Mouse (Mus musculus) lung, adult 10 weeks (tissue): ENCODE data around the gene Kti12. TPM values are rescaled to one million over a fixed set of nuclear protein-coding genes. Genes with fewer than 3 reads are reported as not detected.

ENCODE experiments used
- polyA plus RNA-seq: library from polyadenylated mRNA; stranded (reverse); fragments of 350-450 nt; fragmentation: Illumina TruSeq; extraction: RNeasy Lipid Tissue Mini Kit (QIAGEN cat#74804); gene quantifications from one replicate; pipeline ENCODE4 v1.2.3, GENCODE M21; 2014; ENCODE audit warnings: low read depth, low replicate concordance; ENCODE audit not compliant: insufficient read depth

Kti12 gene
- 18.8 TPM for polyA plus RNA-seq

DNA sequence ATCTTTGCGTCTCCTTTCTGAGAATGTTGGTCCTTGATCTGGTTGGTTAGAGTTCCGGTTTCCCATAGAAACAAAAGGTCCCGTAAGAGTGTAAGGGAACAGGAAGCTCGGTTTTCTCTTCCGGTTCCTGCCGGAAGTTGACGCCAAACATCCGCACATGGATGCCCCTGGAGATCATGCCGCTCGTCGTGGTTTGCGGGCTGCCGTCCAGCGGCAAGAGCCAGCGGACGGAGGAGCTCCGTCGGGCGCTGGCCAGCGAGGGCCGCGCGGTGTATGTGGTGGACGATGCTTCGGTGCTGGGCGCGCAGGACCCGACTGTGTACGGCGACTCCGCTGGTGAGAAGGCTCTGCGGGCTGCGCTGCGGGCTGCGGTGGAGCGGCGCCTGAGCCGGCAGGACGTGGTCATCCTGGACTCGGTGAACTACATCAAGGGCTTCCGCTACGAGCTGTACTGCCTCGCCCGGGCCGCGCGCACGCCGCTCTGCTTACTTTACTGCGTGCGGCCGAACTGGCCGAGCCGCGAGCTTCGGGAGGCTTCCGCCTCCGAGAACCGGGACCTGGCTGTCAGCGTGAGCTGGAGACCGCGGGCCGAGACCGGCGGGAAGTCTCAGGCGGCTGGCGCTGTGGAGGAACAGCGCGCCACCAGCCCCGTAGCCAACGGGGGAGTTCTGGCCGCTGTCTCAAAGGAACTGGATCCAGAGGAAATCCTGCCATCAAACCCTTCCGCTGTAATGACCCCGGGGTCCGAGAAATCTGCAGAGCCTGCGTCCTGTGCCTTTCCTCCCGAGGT is at the start of gene Kti12:
Kti12 (plus strand) TSS at position 71 of the 790 bp plus-strand sequence.

DNA sequence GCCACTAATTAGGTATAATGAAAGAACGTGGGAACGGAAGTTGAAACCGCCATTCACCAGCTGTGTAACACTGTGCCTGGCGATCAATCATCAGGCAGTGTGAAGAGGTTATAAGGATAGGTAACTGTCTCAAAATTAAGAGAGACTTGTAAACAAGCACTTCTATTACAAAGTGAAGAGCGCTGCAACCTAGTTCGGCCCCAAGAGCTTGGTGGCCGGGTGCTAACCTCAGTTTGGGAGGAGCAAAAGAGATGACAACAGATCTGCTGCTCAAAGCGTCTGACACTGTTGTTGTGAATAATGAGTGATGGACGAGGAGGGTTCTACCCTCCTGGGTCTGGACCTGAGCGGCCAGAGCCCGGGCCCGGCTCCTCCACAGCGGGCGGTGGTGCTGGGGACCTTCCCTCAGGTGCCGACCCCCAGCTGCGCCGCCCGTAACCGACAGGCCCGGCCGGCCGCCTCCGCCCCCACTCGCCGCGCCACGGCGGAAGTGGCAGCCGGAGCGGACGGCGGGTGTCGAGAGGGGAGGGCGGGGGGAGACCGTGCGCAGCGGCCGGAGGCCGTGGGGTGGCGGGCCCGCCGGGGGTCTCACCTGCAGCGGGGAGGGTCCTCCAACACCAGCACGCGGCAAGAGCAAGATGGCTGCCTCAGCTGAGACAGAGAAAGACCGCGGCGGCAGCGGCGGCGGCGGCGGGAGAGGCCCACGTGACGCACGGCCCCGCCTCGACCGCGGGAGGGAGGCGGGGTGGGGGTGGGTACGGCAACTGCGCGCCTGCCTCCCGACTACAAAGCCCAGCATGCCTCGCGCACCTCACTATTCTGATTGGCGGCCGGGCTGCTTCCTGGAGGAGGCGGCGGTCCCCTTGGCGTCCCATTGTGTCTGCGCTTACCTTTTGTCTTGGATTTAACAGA is 14.4 kb upstream of the Kti12 start, which contains the start of gene Btf3l4:
Btf3l4 (minus strand) TSS at position 699 of the 912 bp plus-strand sequence.

DNA sequence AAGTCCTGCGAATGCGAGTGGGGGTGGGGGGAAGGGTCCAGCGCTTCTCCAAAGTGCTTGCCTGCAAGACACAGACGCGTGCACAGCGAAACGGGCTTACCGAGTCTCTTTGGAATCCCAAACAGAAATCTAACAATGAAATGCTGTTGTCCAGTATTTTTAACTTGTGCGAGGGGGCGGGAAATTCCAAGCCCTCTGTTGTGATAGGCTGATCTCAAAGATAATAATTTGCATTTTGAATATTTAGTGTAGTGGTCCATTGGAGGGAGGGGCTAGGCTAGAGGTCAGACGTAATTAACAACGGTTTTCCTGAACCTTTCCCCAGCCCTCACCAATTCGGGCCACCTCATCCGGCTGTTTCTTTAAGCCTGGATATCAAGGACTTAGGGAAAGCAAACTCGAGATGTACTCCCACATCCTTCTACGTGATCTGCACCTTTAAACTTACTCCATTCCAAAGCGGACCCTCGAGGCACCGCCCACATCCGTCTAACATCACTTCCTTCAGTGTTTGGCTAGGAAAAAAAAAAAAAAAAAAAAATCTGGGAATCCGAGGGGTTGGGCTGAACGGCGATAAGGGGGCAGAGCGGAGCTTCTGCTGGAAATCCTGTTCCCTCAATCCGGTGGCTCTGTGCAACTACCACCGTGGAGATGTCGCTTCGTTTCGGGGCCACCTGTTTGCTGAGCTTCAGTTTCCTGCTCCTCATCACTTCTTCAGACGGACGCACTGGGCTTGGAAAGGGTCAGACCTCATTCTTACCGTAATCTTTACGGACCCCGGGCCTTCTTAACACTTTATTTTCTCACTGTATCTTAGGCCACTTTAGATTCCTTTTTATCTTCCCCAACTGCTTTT is 13.2 kb upstream of the Kti12 start, which contains the start of gene Txndc12:
Txndc12 (plus strand) TSS at position 487 of the 856 bp plus-strand sequence.

DNA sequence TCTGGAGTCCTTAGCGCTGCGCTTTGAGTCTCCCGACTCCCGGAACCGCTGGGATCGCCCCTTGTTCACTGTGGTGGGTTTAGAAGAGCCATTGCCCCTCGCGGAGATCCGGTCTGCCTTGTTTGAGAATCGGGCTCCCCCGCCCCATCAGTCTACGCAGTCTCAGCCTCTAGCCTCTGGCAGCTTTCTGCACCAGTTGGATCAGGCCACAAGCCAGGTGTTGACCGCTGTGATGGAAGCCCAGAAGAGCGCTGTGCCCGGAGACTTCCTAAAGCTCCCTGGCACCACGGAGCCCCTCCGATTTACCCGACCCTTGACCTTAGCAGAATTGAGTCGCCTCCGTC is 892 bp downstream of the Kti12 start, which contains the start of gene A730015C16Rik:
A730015C16Rik (minus strand) TSS at position 115 of the 344 bp plus-strand sequence.

DNA sequence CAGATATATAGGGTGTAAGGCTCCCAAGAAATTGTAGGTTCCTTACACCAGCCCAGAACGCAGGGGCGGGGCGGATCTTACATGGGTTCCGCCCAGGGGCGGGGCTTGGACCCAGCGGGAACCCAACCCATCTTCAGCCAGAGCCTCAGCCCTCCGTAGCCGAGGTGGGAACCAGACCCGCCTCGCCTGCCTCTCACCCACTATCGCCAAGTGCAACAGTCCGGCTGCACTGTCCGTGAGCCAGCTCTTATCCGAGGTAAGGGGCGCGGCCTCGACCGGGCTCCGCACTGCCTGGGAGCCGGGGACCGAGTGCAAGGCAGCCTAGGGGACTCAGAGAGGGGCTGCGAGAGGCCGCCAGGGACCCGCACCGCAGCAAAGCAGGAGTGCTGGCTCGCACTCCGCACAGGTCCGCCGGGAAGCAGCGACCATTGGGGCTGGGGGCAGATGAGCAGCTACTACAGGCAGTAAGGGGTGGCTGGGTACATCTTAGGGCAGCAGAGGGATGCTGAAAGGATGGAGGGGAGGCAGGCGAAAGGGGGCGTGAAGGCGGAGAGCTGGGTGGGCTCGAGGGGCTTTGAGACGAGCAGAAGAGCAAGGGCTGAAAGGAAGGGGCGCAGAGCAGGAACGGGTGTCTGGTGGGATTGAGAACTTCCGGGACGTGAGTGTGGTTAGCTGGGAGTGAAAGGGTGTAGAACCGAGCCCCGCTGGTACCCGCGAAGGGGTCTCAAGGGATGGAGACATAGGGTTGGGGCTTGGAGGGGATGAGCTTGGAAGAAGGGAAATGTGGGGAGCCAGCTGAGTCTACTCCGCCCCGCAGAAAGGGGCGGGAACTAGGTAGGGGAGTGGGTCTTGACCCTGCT is 31.6 kb downstream of the Kti12 start, which contains the start of gene Rab3b:
Rab3b (plus strand) TSS at position 101 of the 860 bp plus-strand sequence.

Other genes starting within 250 kb of the Kti12 start
- 16.9 TPM for gene Cc2d1b, start 227.8 kb upstream of the Kti12 start, polyA plus RNA-seq
- not detected for gene 3110021N24Rik, start 128.1 kb upstream of the Kti12 start, polyA plus RNA-seq
- 7.8 TPM for gene Zfyve9, start 67.0 kb upstream of the Kti12 start, polyA plus RNA-seq
- gene Btf3l4, start 14.2 kb upstream of the Kti12 start, polyA plus RNA-seq, result 72.7 TPM
- 45.3 TPM for gene Txndc12, start 13.2 kb upstream of the Kti12 start, polyA plus RNA-seq
- gene A730015C16Rik, start 834 bp downstream of the Kti12 start, polyA plus RNA-seq, result not detected
- 0.72 TPM for gene Rab3b, start 31.3 kb downstream of the Kti12 start, polyA plus RNA-seq
- 51.8 TPM for gene Nrd1, start 152.9 kb downstream of the Kti12 start, polyA plus RNA-seq